Comparison of ENCODE assay signal across 8 mouse cellular contexts in the genomic region with DNA sequence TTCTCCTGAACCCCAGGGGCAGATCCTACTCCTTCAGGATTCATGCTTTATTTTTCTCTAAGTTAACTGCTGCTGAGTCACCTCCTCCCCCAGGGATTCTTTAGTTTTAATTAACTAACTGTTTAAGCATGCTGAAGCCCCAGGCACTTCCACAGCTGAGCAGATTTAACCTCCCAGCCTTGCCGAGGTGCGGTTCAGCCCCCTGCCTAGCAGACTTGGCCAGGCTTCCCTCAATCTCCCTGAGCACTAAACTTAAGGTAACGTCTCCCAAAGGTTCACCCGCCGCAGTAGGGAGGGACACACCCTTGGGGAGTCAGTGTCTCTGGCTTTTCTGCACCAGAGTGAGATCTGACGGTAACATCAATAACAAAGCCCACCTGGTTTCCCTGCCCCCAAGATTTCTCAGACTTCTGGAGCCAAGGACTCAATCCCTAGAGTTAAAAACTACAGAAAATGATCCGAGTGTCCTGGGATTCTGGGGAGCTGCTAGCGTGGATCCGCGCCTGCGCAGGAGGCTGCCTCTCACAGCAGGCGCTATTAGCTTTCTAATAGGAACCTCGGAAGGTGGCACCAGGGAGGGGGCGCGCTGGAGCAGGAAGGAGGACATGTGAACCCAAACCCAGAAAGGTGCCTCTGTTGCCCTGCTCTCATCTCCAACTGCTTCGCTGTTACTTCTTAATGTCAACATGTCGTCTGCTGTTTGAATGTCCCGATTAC.
DNase-seq lines count a peak whose midpoint lies in the region; ATAC-seq lines count a peak whose summit lies in the region.

No protein-coding gene starts in this region.

- intact Hi-C loops in left cerebral cortex, postnatal 36 days (cut with DNase I) = loop anchor here (5.0 kb wide), 1 partner anchor 85 kb away; a partner anchor contains a TSS

- peak; percentile 37 for DNase-seq in ES-CJ7 (ENCODE audit: low read depth, low spot score)
- DNase-seq in adrenal gland, postnatal 36 days = peak; percentile 59 to 75
- peak; percentile 23 to 42 for DNase-seq in left cerebral cortex, postnatal 36 days (ENCODE audit: low spot score in 2 of 2)
- DNase-seq in midbrain, embryonic 14.5 days = peak; percentile 80
- no peak for DNase-seq in spleen, postnatal 10 days (ENCODE audit: low spot score in 2 of 2)
- DNase-seq in spleen, postnatal 36 days (ENCODE audit: low spot score in 2 of 2) = no peak

- peak overlapping the region; percentile 45 for H3K4me2 ChIP-seq in forebrain, embryonic 16.5 days (ENCODE audit: low read length)
- peak overlapping the region; percentile 50 for H3K4me2 ChIP-seq in hindbrain, embryonic 12.5 days (replicated peaks)
- H3K4me2 ChIP-seq in midbrain, embryonic 14.5 days (ENCODE audit: low read length) = peak overlapping the region; percentile 48

- H3K4me3 ChIP-seq in forebrain, embryonic 16.5 days (replicated peaks; ENCODE audit: low read length) = peak overlapping the region; percentile 18
- H3K4me3 ChIP-seq in hindbrain, embryonic 12.5 days = peak overlapping the region; percentile 20
- peak overlapping the region; percentile 21 for H3K4me3 ChIP-seq in midbrain, embryonic 14.5 days (replicated peaks; ENCODE audit: low read depth, low read length)

- peak; percentile 57 for ATAC-seq in forebrain, embryonic 16.5 days
- peak; percentile 46; the same call in 1 of the 2 replicates for ATAC-seq in hindbrain, embryonic 12.5 days (ENCODE audit: low FRiP score)
- ATAC-seq in midbrain, embryonic 14.5 days (ENCODE audit: low FRiP score, low TSS enrichment) = no peak

- no peaks in the 10 kb centered on the region for H3K36me3 ChIP-seq in forebrain, embryonic 16.5 days (ENCODE audit: control insufficient read depth, insufficient read depth)
- no peaks in the 10 kb centered on the region for H3K36me3 ChIP-seq in hindbrain, embryonic 12.5 days
- H3K36me3 ChIP-seq in midbrain, embryonic 14.5 days (ENCODE audit: control insufficient read depth, insufficient read depth, low read length) = no peaks in the 10 kb centered on the region

- peaks cover 32% of the 10 kb centered on the region for H3K4me1 ChIP-seq in forebrain, embryonic 16.5 days (replicated peaks; ENCODE audit: control insufficient read depth, insufficient read depth, low read length)
- peaks cover 32% of the 10 kb centered on the region for H3K4me1 ChIP-seq in hindbrain, embryonic 12.5 days
- peaks cover 37% of the 10 kb centered on the region for H3K4me1 ChIP-seq in midbrain, embryonic 14.5 days (ENCODE audit: control insufficient read depth, insufficient read depth, low read length)

- no peak overlapping the region for H3K27ac ChIP-seq in forebrain, embryonic 16.5 days (ENCODE audit: low read length)
- H3K27ac ChIP-seq in hindbrain, embryonic 12.5 days = no peak overlapping the region
- H3K27ac ChIP-seq in midbrain, embryonic 14.5 days (replicated peaks; ENCODE audit: low read depth, low read length) = no peak overlapping the region

- H3K27me3 ChIP-seq in forebrain, embryonic 16.5 days (replicated peaks; ENCODE audit: control insufficient read depth, insufficient read depth, low read length) = peaks cover 12% of the 10 kb centered on the region
- peaks cover 38% of the 10 kb centered on the region for H3K27me3 ChIP-seq in hindbrain, embryonic 12.5 days
- H3K27me3 ChIP-seq in midbrain, embryonic 14.5 days (ENCODE audit: control insufficient read depth, insufficient read depth, low read length) = no peaks in the 10 kb centered on the region; the same call in 1 of the 2 replicates

- H3K9ac ChIP-seq in forebrain, embryonic 16.5 days (replicated peaks; ENCODE audit: low read depth, low read length) = no peak overlapping the region
- no peak overlapping the region for H3K9ac ChIP-seq in hindbrain, embryonic 12.5 days
- no peak overlapping the region; the same call in 1 of the 2 replicates for H3K9ac ChIP-seq in midbrain, embryonic 14.5 days (replicated peaks; ENCODE audit: low read length)

- 2% methylated on average over 18 of the region's 18 CpGs for WGBS in forebrain, embryonic 16.5 days
- 2% methylated on average over 18 of the region's 18 CpGs for WGBS in hindbrain, embryonic 12.5 days
- WGBS in midbrain, embryonic 14.5 days = 2% methylated on average over 18 of the region's 18 CpGs

- no peaks in the 10 kb centered on the region for H3K9me3 ChIP-seq in forebrain, embryonic 16.5 days (ENCODE audit: control insufficient read depth, low read length)
- no peaks in the 10 kb centered on the region for H3K9me3 ChIP-seq in hindbrain, embryonic 12.5 days (replicated peaks)
- H3K9me3 ChIP-seq in midbrain, embryonic 14.5 days (ENCODE audit: control insufficient read depth, low read length) = no peaks in the 10 kb centered on the region

Comparison
In these comparisons a context has a peak if more than half of its experiments do, and no peak if none do; other contexts are left out.
1. DNase-seq: peak in ES-CJ7 (single experiment), adrenal gland, postnatal 36 days (2 of 2), left cerebral cortex, postnatal 36 days (2 of 2) and midbrain, embryonic 14.5 days (single experiment); none in spleen, postnatal 10 days (0 of 2) and spleen, postnatal 36 days (0 of 2).
2. Peak in every context shown above with its lines, with median percentiles within 50 percentile points of each other: H3K4me2 ChIP-seq and H3K4me3 ChIP-seq.